Mouse (Mus musculus): ENCODE data around the gene Fmo5.

- no peak for TF ChIP-seq EP300 (IDR thresholded peaks at IDR 0.05; ENCODE audit: insufficient read depth, low read depth, low read length)
- no peak for TF ChIP-seq CTCF (IDR thresholded peaks at IDR 0.05; ENCODE audit: low read depth, low read length)
Observed at GRCm38 (mm10) chr3:97666154-97666553, 37.5 kb downstream of the Fmo5 start.
